Mouse (Mus musculus) liver, adult 2 months (tissue): ENCODE measurements at regions not wholly inside any gene's neighbourhood (a gene's known extent, or its start where the extent isn't known, plus 50 kb on each side); places are given as distances from the start of the nearest gene placed in this dataset.

Source experiments
- DNase-seq: peaks from one replicate; pipeline ENCODE4 v3.0.0-alpha.2; 2011; ENCODE audit warnings: low read depth, low spot score; ENCODE audit errors: extremely low read depth
- H3K27ac ChIP-seq: fragments of 200-500 bp; replicated peaks from 2 replicates; pipeline ENCODE4 v1.5.1; 2012; ENCODE audit warnings: low read depth, mild to moderate bottlenecking, control low read depth, inconsistent platforms, low read length; ENCODE audit not compliant: insufficient read depth
- H3K27me3 ChIP-seq: fragments of 200-500 bp; 2 replicates; pipeline ENCODE4 v1.6.1; 2012; ENCODE audit warnings: mild to moderate bottlenecking, moderate library complexity, low read length, inconsistent platforms; ENCODE audit not compliant: control insufficient read depth, insufficient read depth
- H3K36me3 ChIP-seq: fragments of 200-500 bp; 2 replicates; pipeline ENCODE4 v1.6.1; 2012; ENCODE audit warnings: low read length, inconsistent platforms; ENCODE audit not compliant: control insufficient read depth, insufficient read depth
- H3K4me1 ChIP-seq: fragments of 200-500 bp; 2 replicates; pipeline ENCODE4 v1.6.1; 2011; ENCODE audit warnings: low read length; ENCODE audit not compliant: control insufficient read depth, insufficient read depth
- H3K4me3 ChIP-seq: fragments of 200-500 bp; 2 replicates; pipeline ENCODE4 v1.5.1; 2011; ENCODE audit warnings: low read depth, mild to moderate bottlenecking, control low read depth, low read length, moderate library complexity; ENCODE audit not compliant: insufficient read depth
- H3K79me2 ChIP-seq: fragments of 200-500 bp; 2 replicates; pipeline ENCODE4 v1.6.1; 2012; ENCODE audit warnings: inconsistent platforms, mild to moderate bottlenecking, low read length, moderate library complexity; ENCODE audit not compliant: control insufficient read depth, insufficient read depth
- H3K9ac ChIP-seq: fragments of 200-500 bp; 2 replicates; pipeline ENCODE4 v1.6.1; 2012; ENCODE audit warnings: low read depth, mild to moderate bottlenecking, control low read depth, inconsistent platforms, low read length
- CTCF ChIP-seq: fragments of 200-500 bp; IDR thresholded peaks from 2 replicates; pipeline ENCODE4 v1.5.1; 2011; ENCODE audit warnings: low read depth, low read length, control low read depth
- POLR2A ChIP-seq: fragments of 200-500 bp; IDR thresholded peaks from 2 replicates; pipeline ENCODE4 v1.6.1; 2011; ENCODE audit warnings: low read length, control low read depth; ENCODE audit not compliant: insufficient read depth; ENCODE audit errors: extremely low read depth
- WGBS: fragments of 180-500 bp; shearing (Covaris S2); methylation state at CpG from one replicate; pipeline ENCODE4 v1.1.7; 2018; 5-methylcytosine and 5-hydroxymethylcytosine counted together

- no peaks in the 10 kb centered on the region for H3K27me3 ChIP-seq
- no peak for DNase-seq
- H3K4me3 ChIP-seq: no peak overlapping the region
- no peak overlapping the region for H3K27ac ChIP-seq
- no peaks in the 10 kb centered on the region for H3K36me3 ChIP-seq
- H3K4me1 ChIP-seq: no peaks in the 10 kb centered on the region
- H3K79me2 ChIP-seq: no peaks in the 10 kb centered on the region
- no peak for TF ChIP-seq POLR2A
- TF ChIP-seq CTCF: no peak
- H3K9ac ChIP-seq: no peak overlapping the region
- WGBS: 74% methylated on average over 4 of the region's 4 CpGs
Observed at GRCm38 (mm10) chr15:88448272-88448671, 151.8 kb upstream of the Zdhhc25 start.

DNA sequence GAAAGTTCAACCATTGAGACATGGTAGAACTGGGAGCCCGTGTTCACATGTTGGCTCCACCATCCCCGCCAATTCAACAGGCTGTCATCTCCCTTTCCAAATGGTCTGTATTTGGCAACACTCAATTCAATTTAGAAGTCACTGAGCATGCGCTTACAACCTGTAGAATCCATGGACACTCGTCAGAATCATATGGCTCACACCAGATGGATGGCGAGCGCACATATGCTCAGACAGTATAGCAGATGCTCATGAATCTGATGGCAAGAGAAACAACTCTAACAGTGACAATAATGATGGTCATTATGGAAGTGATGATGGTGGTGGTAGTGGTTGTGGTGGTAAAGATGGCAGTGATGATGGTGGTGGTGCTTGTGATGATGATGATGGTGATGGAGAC lies 148.9 kb upstream of the Zdhhc25 start:
- DNase-seq: no peak
- H3K79me2 ChIP-seq: no peaks in the 10 kb centered on the region
- TF ChIP-seq POLR2A (no peak), CTCF (no peak)
- H3K27me3 ChIP-seq: no peaks in the 10 kb centered on the region
- H3K27ac ChIP-seq: no peak overlapping the region
- H3K9ac ChIP-seq: no peak overlapping the region
- H3K4me1 ChIP-seq: no peaks in the 10 kb centered on the region
- 85% methylated on average over 6 of the region's 6 CpGs for WGBS
- no peaks in the 10 kb centered on the region for H3K36me3 ChIP-seq
- no peak overlapping the region for H3K4me3 ChIP-seq

- H3K4me3 ChIP-seq: no peak overlapping the region
- H3K27ac ChIP-seq: no peak overlapping the region
- H3K79me2 ChIP-seq: no peaks in the 10 kb centered on the region
- TF ChIP-seq CTCF (no peak), POLR2A (no peak)
- WGBS: 82% methylated on average over 12 of the region's 12 CpGs
- H3K9ac ChIP-seq: no peak overlapping the region
- no peaks in the 10 kb centered on the region for H3K4me1 ChIP-seq
- H3K27me3 ChIP-seq: no peaks in the 10 kb centered on the region
- DNase-seq: no peak
- no peaks in the 10 kb centered on the region for H3K36me3 ChIP-seq
Observed at GRCm38 (mm10) chr15:88468107-88468506, 132.0 kb upstream of the Zdhhc25 start.

- Histone ChIP-seq H3K4me3 (no peak overlapping the region), H3K27me3 (no peaks in the 10 kb centered on the region), H3K27ac (no peak overlapping the region), H3K9ac (no peak overlapping the region), H3K36me3 (no peaks in the 10 kb centered on the region), H3K79me2 (no peaks in the 10 kb centered on the region), H3K4me1 (no peaks in the 10 kb centered on the region)
- WGBS: 29% methylated on average over 2 of the region's 2 CpGs
- TF ChIP-seq POLR2A (no peak), CTCF (peak; percentile 72)
- DNase-seq: no peak
Observed at GRCm38 (mm10) chr15:88468810-88469209, 131.3 kb upstream of the Zdhhc25 start.

GRCm38 (mm10) chr15:88469508-88470455 lies 130.3 kb upstream of the Zdhhc25 start:
- DNase-seq: no peak
- TF ChIP-seq POLR2A (no peak), CTCF (no peak)
- Histone ChIP-seq H3K4me1 (no peaks in the 10 kb centered on the region), H3K79me2 (no peaks in the 10 kb centered on the region), H3K27ac (no peak overlapping the region), H3K4me3 (no peak overlapping the region), H3K36me3 (no peaks in the 10 kb centered on the region), H3K27me3 (no peaks in the 10 kb centered on the region), H3K9ac (no peak overlapping the region)
- WGBS: 75% methylated on average over 15 of the region's 15 CpGs

GRCm38 (mm10) chr15:88472351-88473100 lies 127.6 kb upstream of the Zdhhc25 start:
- Histone ChIP-seq H3K27me3 (no peaks in the 10 kb centered on the region), H3K9ac (no peak overlapping the region), H3K79me2 (no peaks in the 10 kb centered on the region), H3K36me3 (no peaks in the 10 kb centered on the region), H3K27ac (no peak overlapping the region), H3K4me3 (no peak overlapping the region), H3K4me1 (no peaks in the 10 kb centered on the region)
- DNase-seq: no peak
- 74% methylated on average over 18 of the region's 18 CpGs for WGBS
- no peak for TF ChIP-seq CTCF
- no peak for TF ChIP-seq POLR2A
